ENCODE assay signal across 10 mouse cellular contexts in the genomic region with DNA sequence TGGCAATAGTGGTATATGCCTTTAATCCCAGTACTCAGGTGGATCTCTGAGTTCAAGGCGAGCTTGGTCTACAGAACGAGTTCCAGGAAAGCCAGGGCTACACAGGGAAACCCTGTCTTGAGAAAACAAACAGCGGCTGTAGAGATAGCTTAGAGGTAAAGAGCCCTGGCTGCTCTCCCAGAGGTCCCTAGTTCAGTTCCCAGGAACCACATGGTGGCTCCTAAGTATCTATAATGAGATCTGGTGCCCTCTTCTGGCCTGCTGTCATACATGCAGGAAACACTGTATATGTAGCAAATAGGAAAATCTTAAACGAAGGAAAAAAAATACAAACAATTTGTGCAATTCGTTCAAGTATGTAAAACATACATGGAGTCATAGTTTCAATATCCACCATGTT.
A peak's percentile ranks its signal among the peaks of the same experiment; 100 is the strongest.
DNase-seq lines count a peak whose midpoint lies in the region; ATAC-seq and TF ChIP-seq lines count a peak whose summit lies in the region.
"Had no signal": no experiment of that assay in that cellular context is flagged by ENCODE, and none has a peak within 500 bp of the region (broad histone marks: within the 10 kb centered on the region; RNA-seq: fewer than 3 reads in every experiment).

No protein-coding gene starts in this region.

- peak; percentile 30 to 48 for DNase-seq in cerebellum, postnatal 10 days
- DNase-seq in cerebellum, adult 8-10 months = no peak
- DNase-seq in liver, postnatal 0 days = no peak
- no peak for DNase-seq in liver, embryonic 11.5 days (ENCODE audit: low spot score)
- peak; percentile 58 for DNase-seq in embryo, embryonic 10.5 days (ENCODE audit: low spot score)
- DNase-seq in retina, postnatal 1 day = peak; percentile 35
- no peak for DNase-seq in layer of hippocampus, adult 9-10 months (ENCODE audit: low spot score)

- 68% methylated on average over 5 of the region's 5 CpGs for WGBS in liver, postnatal 0 days (ENCODE audit: insufficient replicate concordance)
- WGBS in liver, embryonic 11.5 days = 66% methylated on average over 5 of the region's 5 CpGs

- H3K9me3 ChIP-seq in liver, postnatal 0 days (ENCODE audit: low read length) = no peaks in the 10 kb centered on the region
- H3K9me3 ChIP-seq in liver, embryonic 11.5 days (ENCODE audit: control insufficient read depth, low read length) = no peaks in the 10 kb centered on the region
- H3K9me3 ChIP-seq: limb, embryonic 13.5 days had no signal

- ATAC-seq in liver, postnatal 0 days = no peak
- ATAC-seq in liver, embryonic 11.5 days (replicated peaks; ENCODE audit: low FRiP score) = no peak
- ATAC-seq in activated CD4-positive, CD25-positive, alpha-beta regulatory T cell, adult 4 months = no peak

- no peak overlapping the region for H3K27ac ChIP-seq in liver, postnatal 0 days (ENCODE audit: low read depth)
- no peak overlapping the region for H3K27ac ChIP-seq in liver, embryonic 11.5 days (ENCODE audit: low read depth, low read length)
- H3K27ac ChIP-seq: limb, embryonic 13.5 days had no signal

- H3K4me3 ChIP-seq in liver, postnatal 0 days (ENCODE audit: low read depth, low read length) = no peak overlapping the region
- no peak overlapping the region for H3K4me3 ChIP-seq in liver, embryonic 11.5 days (ENCODE audit: low read depth, low read length)
- H3K4me3 ChIP-seq: limb, embryonic 13.5 days; myocyte had no signal

- no peaks in the 10 kb centered on the region for H3K27me3 ChIP-seq in liver, postnatal 0 days (ENCODE audit: insufficient read depth, low read length)
- H3K27me3 ChIP-seq in liver, embryonic 11.5 days (replicated peaks; ENCODE audit: control insufficient read depth, insufficient read depth, low read length) = no peaks in the 10 kb centered on the region
- H3K27me3 ChIP-seq: limb, embryonic 13.5 days had no signal

- no peaks in the 10 kb centered on the region for H3K4me1 ChIP-seq in liver, postnatal 0 days (ENCODE audit: insufficient read depth)
- no peaks in the 10 kb centered on the region for H3K4me1 ChIP-seq in liver, embryonic 11.5 days (replicated peaks; ENCODE audit: control insufficient read depth, insufficient read depth, low read length)
- H3K4me1 ChIP-seq: limb, embryonic 13.5 days had no signal

- no peak for TF ChIP-seq EP300 in liver, postnatal 0 days (IDR thresholded peaks at IDR 0.05; ENCODE audit: low read depth)

- TF ChIP-seq CTCF in liver, postnatal 0 days (IDR thresholded peaks at IDR 0.05; ENCODE audit: low read depth) = peak; percentile 54

- H3K36me3 ChIP-seq in liver, postnatal 0 days (replicated peaks; ENCODE audit: insufficient read depth, low read length) = peaks cover 8% of the 10 kb centered on the region
- no peaks in the 10 kb centered on the region for H3K36me3 ChIP-seq in liver, embryonic 11.5 days (ENCODE audit: control insufficient read depth, insufficient read depth, low read length)

- no peak overlapping the region for H3K9ac ChIP-seq in liver, postnatal 0 days (replicated peaks)
- H3K9ac ChIP-seq in liver, embryonic 11.5 days (ENCODE audit: low read depth, low read length) = no peak overlapping the region
- H3K9ac ChIP-seq: limb, embryonic 13.5 days had no signal

- H3K4me2 ChIP-seq in liver, postnatal 0 days (ENCODE audit: low read depth, low read length) = no peak overlapping the region
- H3K4me2 ChIP-seq in liver, embryonic 11.5 days = no peak overlapping the region
- H3K4me2 ChIP-seq: limb, embryonic 13.5 days had no signal

Comparison
In these comparisons a context has a peak if more than half of its experiments do, and no peak if none do; other contexts are left out.
1. DNase-seq: peak in cerebellum, postnatal 10 days (2 of 2), embryo, embryonic 10.5 days (single experiment) and retina, postnatal 1 day (single experiment); none in cerebellum, adult 8-10 months (single experiment), liver, postnatal 0 days (single experiment), liver, embryonic 11.5 days (single experiment) and layer of hippocampus, adult 9-10 months (single experiment).